Mouse (Mus musculus) neural tube, embryonic 12.5 days (tissue): ENCODE results near the gene Dnajc13. TPM values are rescaled to one million over a fixed set of nuclear protein-coding genes. Genes with fewer than 3 reads are reported as not detected.

Source experiments
- polyA plus RNA-seq: library from polyadenylated mRNA; unstranded; fragments of >200 nt; fragmentation: Nextera tagmentation; extraction: Ambion mirVana; gene quantifications from 2 replicates; pipeline ENCODE4 v1.2.1, GENCODE M21; 2016

Dnajc13 gene
- polyA plus RNA-seq, 1 experiment from 2014 or later: 20.0 TPM

Other genes with a start within 250 kb of the Dnajc13 start
- not detected in 2 replicates for gene Gm28305, start 222.3 kb downstream of the Dnajc13 start, polyA plus RNA-seq
- gene Uba5, start 199.8 kb downstream of the Dnajc13 start, polyA plus RNA-seq: 61.1 and 63.5 TPM in 2 replicates
- gene Acad11, start 199.6 kb downstream of the Dnajc13 start, polyA plus RNA-seq: 9.0 and 9.2 TPM in 2 replicates
- 0.48 and 0.83 TPM in 2 replicates for gene Ackr4, start 136.0 kb downstream of the Dnajc13 start, polyA plus RNA-seq
- 0.27 TPM in 1 of 2 replicates, not detected in the other for gene Acpp, start 74.8 kb upstream of the Dnajc13 start, polyA plus RNA-seq